Mouse (Mus musculus) left cerebral cortex, adult 9 months (tissue): ENCODE results near the gene Mettl2.
"Not testable (repeated sequence)": the region's sequence is repeated elsewhere in the genome, so short reads cannot be mapped to it uniquely, and the experiment has no call there.

ENCODE experiments used
- DNase-seq, 2 experiments: peaks; one replicate each; pipeline ENCODE4 v3.0.0; 2022; ENCODE audit warnings: low spot score in 2 of 2

The Mettl2 gene

DNA sequence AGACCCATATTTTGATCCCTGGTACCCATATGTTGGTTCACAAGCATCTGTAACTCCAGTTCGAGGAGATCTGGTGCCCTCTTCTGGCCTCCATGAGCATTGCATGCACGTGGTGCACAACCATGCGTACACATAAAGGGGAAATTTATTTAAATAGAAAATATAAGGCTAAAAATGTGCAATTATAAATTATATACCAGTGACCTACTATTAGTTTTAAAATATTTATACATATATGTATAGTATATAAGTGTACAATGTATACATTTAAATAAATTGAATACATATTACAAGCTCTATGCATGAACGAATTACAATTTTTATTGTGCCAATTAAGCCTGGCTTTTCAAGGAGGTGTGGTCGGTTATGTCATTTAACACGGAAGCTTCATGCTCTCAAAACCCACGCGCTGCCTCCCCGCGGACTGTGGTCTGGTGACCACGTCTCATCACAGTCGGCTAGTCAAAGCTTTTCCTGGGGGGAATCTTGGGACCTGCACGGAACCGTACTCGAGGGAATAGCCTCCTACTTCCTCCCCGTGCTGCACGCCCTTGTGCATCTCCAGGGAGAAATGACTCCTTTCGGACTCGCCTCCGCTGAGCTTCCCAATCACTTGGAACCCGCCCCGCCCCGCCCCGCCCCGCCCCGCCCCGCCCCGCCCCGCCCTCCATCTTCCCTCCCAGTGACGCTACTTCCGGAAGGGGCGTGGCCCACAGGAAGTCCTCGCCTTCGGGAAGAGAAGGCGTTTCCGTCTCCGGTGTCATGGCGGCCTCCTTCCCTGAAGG lies at the start of gene Mettl2:
Gene Mettl2, plus strand, starts transcription at position 691 of the 785 bp plus-strand sequence.
- peak; percentile 42 to 78 for DNase-seq

DNA sequence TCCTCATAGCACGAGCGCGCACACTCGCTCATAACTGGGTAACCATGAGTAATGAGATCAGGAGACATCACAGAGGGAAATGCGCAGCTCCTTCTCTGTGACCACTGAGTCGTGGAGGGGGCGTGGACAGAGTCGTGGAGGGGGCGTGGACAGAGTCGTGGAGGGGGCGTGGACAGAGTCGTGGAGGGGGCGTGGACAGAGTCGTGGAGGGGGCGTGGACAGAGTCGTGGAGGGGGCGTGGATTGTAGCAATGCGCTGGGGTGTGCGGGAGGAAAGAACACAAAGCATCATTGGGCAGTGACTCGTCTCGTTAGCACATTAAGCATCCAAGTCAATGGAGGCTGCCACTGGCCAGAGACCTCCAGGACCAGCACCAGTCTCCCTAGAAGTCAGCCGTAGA lies 13.8 kb upstream of the Mettl2 start:
- not testable (repeated sequence) for DNase-seq

DNA sequence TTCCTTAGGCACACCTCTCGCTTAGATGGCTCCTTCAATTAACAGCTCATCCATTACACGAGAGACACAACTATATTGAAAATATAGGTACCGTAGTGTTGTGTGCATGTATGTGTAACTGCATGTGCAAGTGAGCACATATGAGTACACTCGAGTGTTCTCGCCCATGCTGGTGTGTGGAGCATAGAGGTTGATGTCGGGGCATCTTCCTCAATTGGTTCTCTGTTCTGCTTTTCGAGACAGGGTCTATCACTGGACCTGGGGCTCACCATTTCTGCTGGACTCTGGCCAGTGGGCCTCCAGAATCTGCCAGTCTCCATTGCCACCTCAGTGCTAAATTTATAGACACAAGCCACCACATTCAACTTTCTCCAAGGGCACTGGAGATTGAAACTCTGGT lies 8.4 kb upstream of the Mettl2 start:
- DNase-seq = no peak

DNA sequence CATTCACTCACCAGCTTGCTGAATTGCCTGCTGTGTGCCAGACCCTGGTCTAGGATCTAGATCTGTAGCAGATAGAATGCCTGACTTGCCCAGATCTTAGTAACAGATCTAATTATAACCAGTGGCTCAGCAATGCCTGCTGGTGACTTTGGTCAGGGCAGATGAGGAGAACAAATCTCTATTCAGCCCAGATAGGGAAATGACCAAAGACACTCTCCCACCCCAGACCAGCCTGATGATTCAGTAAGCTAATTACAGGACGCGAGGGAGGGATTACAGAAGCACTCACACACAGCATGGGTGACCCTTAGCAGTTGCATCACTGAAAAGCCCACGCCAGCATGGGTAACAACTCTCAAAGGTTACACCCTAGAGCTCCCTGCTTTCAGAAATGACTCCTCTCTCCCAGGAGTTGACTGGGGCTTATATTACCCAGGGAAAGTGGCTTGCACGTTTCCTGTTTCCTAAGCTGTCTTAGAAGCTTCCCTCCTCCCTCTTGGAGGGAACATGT lies 5.6 kb upstream of the Mettl2 start:
- no peak for DNase-seq

DNA sequence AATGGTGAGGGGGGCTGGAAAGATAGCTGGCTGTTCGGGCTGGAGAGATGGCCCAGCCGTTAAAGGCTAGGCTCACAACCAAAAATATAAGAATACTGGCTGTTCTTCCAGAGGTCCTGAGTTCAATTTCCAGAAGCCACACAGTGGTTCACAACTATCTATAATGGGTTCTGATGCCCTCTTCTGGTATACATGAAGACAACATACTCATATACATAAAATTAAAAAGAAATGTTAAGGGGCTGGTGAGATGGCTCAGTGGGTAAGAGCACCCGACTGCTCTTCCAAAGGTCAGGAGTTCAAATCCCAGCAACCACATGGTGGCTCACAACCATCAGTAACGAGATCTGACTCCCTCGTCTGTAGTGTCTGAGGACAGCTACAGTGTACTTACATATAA lies 4.4 kb upstream of the Mettl2 start:
- DNase-seq = not testable (repeated sequence)

DNA sequence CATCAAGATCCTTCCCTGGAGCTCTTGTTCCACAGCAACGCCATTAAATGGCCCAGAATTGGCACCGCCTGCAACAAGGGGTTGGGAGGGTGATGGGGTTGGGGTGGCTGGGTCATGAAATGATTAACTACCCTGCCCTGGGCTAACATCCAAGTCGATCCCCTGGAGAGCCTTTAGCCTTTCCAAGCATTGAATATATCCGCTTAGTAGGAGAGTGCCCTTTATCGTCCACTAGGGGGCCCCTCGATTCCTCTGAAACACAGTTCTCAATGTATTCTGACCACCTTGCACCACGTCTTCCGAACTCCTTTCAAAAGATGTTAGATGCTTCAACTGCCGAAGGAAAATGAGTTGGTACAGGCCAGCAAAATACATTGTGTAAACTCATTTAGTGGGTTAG lies 2.2 kb upstream of the Mettl2 start:
- no peak for DNase-seq

DNA sequence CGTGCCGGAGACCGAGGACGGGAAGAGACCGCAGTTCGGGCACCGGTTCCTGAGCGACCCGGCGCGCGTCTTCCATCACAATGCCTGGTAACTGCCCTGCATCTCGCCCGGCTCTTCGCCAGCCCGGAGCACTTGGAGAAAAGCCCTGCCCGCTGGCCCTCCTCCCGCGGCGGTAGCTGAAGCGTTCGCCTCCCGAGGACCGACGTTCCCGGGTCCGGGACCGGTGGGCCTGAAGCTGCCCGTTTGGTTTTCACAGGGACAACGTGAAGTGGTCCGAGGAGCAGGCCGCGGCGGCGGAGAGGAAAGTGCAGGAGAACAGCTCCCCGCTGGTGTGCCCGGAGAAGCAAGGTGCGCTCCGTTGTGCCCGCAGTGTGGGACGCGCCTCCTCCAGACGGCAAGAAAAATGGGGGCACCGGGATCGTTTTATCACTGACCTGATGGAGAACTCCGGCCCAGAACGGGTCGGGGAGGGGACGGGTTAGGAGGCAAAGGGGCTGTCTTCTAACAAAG lies 350 bp downstream of the Mettl2 start:
- no peak for DNase-seq

DNA sequence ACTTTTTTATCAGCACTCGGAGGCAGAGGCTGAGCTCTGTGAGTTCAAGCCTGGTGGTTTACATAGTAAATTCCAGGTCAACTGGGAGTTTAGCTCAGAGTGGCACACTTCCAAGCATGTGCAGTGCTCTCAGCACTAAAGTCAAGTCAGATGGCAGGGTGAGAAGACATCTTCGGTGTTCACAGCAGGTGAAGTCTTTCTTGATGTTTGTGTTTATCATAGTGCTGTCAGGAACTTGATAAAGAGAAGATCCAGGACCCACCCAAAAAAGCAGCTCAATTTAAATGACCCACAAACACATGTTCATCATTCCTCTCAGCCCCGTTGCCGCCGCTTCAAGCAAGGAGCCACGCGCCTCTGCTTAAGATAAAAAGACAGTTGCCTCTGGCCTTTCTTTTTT lies 9.5 kb downstream of the Mettl2 start:
- DNase-seq = no peak

DNA sequence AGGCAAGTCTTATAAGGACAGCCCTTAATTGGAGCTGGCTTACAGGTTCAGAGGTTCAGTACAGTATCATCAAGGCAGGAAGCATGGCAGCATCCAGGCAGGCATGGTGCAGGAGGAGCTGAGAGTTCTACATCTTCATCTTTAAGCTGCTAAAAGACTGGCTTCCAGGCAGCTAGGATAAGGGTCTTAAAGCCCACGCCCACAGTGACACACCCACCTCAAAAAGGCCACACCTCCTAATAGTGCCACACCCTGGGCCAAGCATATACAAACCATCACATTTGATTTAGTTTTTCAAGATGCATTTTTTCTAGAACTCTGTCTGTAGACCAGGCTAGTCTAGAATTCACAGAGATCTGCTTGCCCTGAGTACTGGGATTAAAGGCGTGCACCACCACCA lies 11.0 kb downstream of the Mettl2 start:
- DNase-seq = not testable (repeated sequence)

DNA sequence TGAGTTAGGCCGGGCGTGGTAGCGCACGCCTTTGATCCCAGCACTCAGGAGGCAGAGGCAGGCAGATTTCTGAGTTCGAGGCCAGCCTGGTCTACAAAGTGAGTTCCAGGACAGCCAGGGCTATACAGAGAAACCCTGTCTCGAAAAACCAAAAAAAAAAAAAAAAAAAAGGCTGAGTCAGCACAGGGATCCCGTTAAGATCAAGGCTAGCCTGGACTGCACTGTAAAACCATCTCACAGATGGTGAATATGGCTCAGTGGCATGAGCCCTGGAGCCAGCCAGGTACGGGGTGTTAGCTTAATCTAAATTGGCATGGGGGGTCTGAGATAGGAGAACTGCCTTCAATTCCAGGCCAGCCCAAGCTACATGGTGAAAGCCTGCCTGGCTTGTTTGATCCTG lies 14.3 kb downstream of the Mettl2 start:
- DNase-seq = not testable (repeated sequence)

DNA sequence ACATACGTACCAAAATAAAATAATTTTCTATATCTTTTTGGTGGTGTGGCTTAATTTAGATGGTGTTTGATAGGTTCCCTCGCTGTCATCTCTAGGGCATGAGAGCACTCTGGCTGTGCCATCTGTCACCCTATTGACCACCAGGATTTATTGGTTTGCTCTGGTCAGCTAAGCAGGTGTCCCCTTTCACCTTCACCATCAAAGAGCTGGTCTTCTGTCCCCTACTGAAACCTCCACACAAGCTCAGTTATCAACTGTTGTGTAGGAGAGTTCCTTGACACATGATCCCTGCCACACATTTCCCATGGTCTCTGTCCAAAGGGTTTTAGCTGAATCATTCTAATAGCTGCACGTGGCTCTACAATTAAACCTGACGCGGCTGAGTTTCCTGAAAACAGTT lies 14.9 kb downstream of the Mettl2 start:
- no peak for DNase-seq

DNA sequence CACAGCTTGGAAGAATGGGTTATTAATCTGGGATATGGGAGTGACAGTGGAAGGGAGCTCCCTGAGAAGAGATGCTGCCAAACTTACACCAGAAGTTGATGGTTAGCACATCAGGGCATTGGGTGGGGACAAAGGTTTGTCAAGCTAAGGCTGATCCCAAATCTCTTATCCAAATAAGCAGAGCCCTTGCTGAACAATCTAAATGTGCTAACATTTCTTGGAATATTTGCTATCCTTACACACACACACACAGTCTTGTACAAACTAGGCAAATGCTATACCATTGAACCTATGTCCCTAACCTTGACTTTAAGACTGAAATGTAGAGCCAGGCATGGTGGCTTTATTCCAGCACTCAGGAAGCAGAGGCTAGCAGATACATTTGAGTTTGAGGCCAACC lies 17.3 kb downstream of the Mettl2 start:
- DNase-seq = no peak

DNA sequence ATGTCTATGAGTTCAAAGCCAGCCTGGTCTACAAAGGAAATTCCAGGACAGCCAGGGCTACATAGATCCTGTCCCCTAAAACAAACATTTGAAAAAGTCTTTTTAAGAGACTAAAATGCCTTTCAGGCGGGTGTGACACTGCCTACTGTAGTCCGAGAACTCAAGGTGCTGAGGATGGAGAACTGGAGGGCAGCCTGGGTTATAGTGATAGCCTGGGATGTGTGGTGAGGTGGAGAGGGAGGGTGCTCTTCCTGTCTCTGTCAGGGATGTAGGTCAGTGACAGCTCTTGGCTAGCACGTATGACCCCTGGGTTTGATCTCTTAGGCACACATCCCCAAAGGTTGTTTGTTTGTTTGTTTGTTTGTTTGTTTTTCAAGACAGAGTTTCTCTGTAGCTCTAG lies 17.9 kb downstream of the Mettl2 start:
- DNase-seq = no peak

DNA sequence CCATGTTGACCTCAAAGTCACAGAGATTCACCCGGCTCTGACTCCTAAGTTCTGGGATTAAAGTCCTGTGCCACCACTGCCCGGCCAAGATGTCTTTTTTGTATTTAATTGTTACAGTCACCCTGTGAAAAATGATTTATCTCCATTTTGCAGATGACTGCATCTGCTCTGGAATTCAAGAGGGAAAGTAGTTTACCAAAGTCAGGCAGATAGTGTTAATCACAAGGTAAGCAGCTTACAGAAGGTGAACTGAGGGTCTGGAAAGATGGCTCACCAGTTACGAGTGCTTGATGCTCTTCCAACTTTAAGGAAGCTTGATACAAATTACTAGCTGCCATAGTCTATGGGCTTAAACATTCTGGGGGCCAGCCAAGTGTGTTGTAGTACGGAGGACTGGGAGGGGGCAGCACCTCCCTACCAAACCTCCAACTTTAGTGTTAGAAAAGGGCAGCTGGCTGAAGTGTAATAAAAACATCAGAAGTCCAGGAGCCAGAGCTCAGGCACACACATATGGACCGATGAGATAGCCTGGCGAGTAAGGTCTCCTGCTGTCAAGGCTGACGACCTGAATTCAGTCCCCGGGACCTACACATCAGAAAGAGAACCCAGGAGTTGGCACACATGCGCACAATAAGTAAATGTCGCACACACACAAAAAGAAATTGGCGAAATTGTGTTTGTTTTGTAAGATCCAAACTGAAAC lies 18.4 kb downstream of the Mettl2 start:
- no peak for DNase-seq

DNA sequence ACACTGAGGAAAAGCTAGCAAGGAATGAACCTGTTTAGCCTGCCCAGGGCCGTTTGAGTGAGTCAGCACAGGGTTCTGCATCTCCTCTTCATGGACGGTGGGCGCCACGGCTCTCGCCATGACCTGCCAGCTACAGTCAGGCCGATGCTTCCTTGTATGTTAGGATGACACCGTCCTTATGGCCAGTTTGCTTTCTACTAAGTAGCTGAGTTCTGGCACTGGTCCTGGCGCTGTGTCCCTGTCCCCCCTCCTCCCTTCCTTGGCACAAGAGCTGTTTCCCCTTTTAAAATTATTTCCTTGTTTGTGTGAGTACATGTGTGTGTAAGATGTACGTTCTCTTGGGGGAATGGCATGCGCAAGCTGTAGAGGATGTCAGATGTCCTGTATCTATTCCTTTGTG lies 19.0 kb downstream of the Mettl2 start:
- DNase-seq = no peak

DNA sequence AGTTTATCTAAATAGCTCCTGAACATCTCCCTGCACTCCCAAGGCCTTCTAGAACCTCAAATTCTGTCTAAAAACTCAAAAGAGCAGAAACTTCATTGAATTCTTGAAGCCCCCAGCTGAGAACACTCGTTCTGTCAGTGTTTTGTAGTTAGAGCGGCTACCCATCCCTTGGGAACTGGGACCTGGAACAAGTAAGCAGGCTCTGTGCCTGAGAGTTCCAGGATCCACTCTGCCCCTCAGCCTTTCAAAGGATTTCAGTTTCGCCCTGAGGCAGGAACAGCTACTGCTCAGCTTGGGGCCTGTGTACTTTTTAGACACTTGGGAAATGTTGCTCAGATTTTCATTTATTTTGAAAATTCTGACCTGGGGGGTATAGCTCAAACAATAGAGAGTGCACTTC lies 20.4 kb downstream of the Mettl2 start, which contains the start of gene Gm10842:
Gene Gm10842, plus strand, starts transcription at position 301 of the 400 bp plus-strand sequence.
- no peak for DNase-seq

DNA sequence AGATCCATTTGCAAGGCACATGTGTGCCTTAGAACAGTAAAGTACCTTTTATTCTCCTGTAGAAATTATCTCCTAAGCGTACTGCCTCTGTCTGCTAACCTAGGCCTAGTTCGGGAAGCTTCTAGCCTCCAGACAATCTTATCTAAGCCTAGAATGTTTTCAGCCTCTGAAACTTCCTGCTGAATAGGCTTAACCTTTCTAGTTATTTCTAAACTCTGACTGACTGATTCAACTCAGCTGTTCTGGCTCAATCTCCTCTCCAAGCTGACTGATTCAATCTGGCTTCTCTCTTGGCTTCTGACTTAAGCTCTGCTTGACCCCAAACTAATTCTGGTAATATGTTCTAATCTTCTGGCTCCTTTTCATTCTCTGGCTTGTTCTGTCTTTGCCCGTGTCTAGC lies 23.1 kb downstream of the Mettl2 start:
- DNase-seq = no peak

DNA sequence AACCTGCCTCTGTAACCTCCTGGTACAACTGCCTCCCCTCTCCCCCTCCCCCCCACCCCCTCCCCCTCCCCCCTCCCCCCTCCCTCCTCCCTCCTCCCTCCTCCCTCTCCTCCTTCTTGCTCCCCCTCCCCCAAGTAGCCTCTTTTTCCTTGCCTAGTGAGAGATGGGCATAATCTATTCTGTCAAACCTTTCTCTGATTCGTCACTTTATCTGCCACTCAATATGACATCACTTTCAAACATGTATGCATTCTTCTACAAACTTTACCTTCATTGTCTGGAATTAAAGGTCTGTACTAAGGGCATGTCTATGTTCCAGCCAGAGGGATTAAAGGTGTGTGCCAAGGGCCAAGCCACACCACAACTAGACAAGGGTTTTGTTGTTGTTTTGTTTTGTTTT lies 23.5 kb downstream of the Mettl2 start:
- DNase-seq = no peak

DNA sequence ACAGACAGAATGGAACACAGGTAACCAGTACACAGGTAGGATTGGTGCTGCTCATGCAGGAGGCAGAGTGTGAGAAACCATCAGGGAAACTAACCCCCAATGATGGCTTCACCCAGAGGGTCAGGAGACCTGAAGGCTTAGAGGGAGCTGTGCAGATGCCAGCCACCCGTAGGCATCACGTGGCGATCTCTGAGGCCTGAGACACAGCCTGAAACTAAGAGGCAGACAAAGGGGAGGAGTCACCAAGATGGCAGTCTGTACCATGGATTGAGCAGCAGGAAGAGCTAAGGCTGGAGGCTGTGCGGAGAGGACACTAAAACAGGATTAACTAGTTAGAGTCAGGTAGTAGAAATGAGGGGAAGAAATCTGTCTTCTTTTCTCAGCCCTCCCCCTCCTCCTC lies 24.5 kb downstream of the Mettl2 start:
- no peak for DNase-seq

DNA sequence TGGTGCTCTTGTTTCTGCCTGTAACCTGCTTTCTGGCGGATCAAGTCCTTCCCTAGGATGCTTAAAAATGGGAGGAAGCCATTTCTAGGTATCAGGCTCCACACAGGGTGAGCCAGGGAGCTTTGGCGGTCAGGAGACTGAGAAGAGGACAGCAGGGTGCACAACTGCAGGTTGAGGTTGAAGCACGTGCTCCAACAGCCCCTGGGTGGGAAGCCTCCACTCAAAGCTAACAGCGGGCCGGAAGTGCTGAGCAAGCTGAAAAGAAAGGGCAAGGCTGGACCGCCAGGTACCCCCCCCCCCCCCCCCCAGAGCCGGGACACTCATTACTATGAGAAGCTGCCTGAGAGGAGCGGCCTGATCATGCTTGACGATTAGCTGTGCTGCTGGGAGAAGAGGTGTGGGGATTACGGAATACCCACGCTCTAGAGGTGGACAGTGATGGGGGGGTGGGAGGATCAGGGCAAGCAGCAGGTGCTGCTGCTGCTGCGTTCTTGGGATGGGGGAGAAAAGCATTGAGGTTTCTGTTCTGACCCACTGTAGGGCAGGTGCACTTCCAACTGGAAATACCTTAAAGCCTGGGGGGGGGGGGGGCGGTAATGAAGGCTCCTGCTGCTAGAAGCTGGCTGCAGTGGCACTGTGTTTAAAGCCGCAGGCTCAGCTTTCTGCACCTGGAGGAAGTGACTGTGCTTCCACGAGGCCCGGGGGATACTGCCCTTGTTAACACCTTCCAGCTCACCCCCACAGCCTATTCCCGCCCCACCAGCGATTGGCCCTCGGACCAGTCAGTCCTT lies 25.2 kb downstream of the Mettl2 start:
- DNase-seq = no peak

DNA sequence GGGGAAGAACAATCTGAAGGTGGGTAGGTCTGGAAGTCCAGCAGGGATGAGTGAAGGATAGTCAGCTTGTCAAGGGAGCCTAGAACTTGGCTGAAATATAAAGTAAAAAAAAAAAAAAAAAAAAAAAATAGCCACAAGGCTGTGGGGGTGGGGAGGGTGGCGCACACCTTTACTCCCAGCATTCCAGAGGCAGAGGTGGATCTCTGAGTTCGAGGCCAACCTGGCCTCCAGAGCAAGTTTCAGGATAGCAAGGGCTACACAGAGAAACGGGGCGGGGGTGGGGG lies 25.7 kb downstream of the Mettl2 start:
- DNase-seq = no peak

DNA sequence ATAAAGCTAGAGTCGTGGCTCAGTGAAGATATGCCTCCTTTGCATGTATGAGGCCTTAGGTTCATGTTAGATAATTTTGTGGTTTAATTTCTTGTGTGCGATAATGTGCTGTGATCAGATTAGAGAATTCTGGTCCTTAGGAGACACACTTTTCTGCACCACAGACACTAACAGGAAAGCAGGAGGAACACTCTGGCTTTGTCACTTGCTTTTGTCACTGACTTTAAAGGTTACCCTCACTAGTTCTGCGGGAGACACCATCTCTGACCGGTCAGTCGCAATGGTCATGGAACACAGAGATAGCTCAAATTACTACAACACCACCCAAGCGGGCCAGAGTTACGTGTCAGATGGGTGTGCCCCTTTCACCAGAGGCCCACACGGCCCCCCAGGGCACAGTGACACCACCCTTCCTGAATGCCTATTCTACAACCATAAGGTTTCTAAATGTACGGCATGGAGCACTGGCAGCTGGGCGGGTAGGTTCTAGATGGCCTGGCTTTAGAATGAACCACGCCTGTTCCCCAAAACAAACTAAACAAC lies 26.2 kb downstream of the Mettl2 start:
- no peak for DNase-seq
